Mouse (Mus musculus) liver, embryonic 12.5 days (tissue): ENCODE measurements at regions not wholly inside any gene's neighbourhood (a gene's known extent, or its start where the extent isn't known, plus 50 kb on each side); places are given as distances from the start of the nearest gene placed in this dataset.

Experiments used
- ATAC-seq: fragments of 200-750 bp; cut with Nextera tagmentation; 2 replicates; pipeline ENCODE4 v1.8.0; 2017; ENCODE audit warnings: moderate number of reproducible peaks, mild to moderate bottlenecking, moderate library complexity
- H3K27ac ChIP-seq: fragments of 300-500 bp; sonication (generic); 2 replicates; pipeline ENCODE4 v1.5.1; 2016; ENCODE audit warnings: mild to moderate bottlenecking
- H3K27me3 ChIP-seq: fragments of 300-500 bp; sonication (generic); replicated peaks from 2 replicates; pipeline ENCODE4 v1.6.1; 2016; ENCODE audit warnings: mild to moderate bottlenecking, moderate library complexity
- H3K36me3 ChIP-seq: fragments of 300-500 bp; sonication (generic); 2 replicates; pipeline ENCODE4 v1.6.1; 2016; ENCODE audit warnings: mild to moderate bottlenecking, moderate library complexity
- H3K4me1 ChIP-seq: fragments of 300-500 bp; sonication (generic); 2 replicates; pipeline ENCODE4 v1.6.1; 2016
- H3K4me2 ChIP-seq: fragments of 300-500 bp; sonication (generic); 2 replicates; pipeline ENCODE4 v1.6.1; 2016; ENCODE audit warnings: mild to moderate bottlenecking, moderate library complexity
- H3K4me3 ChIP-seq: fragments of 300-500 bp; sonication (generic); 2 replicates; pipeline ENCODE4 v1.5.1; 2016; ENCODE audit warnings: mild to moderate bottlenecking, moderate library complexity
- H3K9ac ChIP-seq: fragments of 300-500 bp; sonication (generic); 2 replicates; pipeline ENCODE4 v1.6.1; 2016; ENCODE audit warnings: mild to moderate bottlenecking, moderate library complexity
- H3K9me3 ChIP-seq: fragments of 300-500 bp; sonication (generic); replicated peaks from 2 replicates; pipeline ENCODE4 v1.6.1; 2016; ENCODE audit warnings: mild to moderate bottlenecking, moderate library complexity
- WGBS: fragments of 180-500 bp; shearing (Covaris S2); methylation state at CpG from one replicate; pipeline ENCODE4 v1.1.7; 2016; ENCODE audit not compliant: insufficient replicate concordance; 5-methylcytosine and 5-hydroxymethylcytosine counted together

DNA sequence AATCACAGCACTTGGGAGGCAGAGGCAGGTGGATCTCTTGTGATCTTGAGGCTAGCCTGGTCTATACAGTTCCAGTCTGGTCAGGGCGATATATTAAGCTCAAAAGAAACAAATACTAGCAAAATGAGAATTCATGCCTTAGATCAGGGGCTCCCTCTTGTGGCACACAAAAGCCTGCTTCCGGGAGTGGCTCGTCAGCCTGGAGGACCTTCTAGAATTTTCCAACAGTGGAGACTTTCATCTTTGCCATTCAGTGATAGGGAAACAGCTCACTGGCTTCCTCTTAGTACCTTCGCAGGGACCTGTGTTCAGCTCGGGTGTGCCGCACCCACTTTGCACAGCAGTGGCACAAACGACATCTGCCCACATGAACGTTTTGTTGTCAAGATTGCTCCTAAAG lies 217.5 kb upstream of the Klf14 start:
- Histone ChIP-seq H3K36me3 (no peaks in the 10 kb centered on the region), H3K4me2 (no peak overlapping the region), H3K27ac (no peak overlapping the region), H3K27me3 (no peaks in the 10 kb centered on the region), H3K9ac (no peak overlapping the region), H3K9me3 (no peaks in the 10 kb centered on the region), H3K4me1 (peaks cover 10% of the 10 kb centered on the region), H3K4me3 (no peak overlapping the region)
- ATAC-seq: no peak
- 57% methylated on average over 8 of the region's 8 CpGs for WGBS

DNA sequence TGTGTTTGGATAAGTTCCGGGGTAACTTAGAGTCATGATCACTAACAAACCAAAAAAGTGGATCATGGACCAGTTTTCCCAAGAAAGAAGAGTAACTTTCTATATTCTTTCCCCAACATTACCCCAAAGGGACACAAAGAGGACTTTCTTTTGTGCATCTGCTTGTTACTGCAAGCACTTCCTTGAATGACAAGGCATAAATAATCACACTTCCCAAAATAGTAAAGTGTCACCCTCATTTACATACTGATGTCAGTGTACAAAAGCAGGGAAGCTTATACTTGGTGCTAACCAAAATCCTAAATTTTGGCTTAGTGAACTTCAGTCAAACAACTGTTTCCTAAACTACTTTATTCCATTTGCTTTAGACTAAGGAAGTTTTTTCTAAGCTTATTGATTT lies 218.0 kb upstream of the Klf14 start:
- H3K9ac ChIP-seq: no peak overlapping the region
- ATAC-seq: no peak
- no peaks in the 10 kb centered on the region for H3K36me3 ChIP-seq
- H3K27ac ChIP-seq: no peak overlapping the region
- H3K9me3 ChIP-seq: no peaks in the 10 kb centered on the region
- 64% methylated on average over 1 of the region's 1 CpGs for WGBS
- no peak overlapping the region for H3K4me3 ChIP-seq
- no peak overlapping the region for H3K4me2 ChIP-seq
- no peaks in the 10 kb centered on the region for H3K27me3 ChIP-seq
- peaks cover 10% of the 10 kb centered on the region for H3K4me1 ChIP-seq

DNA sequence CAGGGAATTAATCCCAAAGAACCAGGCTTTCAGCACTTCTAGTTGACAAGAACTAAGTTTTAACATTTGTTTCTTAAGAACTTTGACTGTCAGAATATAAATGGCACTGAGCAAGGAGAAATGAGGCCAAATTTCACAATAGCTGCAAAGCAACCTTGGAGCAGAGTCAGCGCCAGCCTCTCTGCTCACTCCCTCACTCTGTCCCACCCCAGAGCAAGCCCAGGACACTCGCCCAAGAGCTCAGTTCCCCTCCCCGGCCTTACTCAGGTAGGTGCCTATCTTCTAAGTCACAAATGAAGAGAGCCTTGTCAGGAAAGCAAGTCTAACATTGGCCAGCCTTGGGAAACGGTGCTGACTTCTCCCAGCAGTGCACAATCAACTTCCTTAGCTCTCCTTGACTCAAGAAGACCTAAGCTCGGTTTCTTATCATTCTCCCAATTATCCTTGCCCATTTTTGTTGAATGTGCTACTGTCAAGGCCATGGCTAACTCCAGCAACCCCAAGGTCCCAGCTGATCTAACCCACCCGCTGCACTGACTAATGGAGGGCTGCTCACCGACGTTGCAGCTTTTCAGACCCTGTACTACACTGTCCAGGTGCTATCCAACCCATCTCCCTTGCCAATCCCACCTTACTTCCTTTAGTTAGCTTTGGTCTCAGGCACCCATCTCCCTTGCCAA lies 219.5 kb upstream of the Klf14 start:
- Histone ChIP-seq H3K4me3 (no peak overlapping the region), H3K4me2 (no peak overlapping the region), H3K9ac (no peak overlapping the region), H3K36me3 (no peaks in the 10 kb centered on the region), H3K4me1 (peaks cover 24% of the 10 kb centered on the region), H3K27me3 (no peaks in the 10 kb centered on the region), H3K9me3 (no peaks in the 10 kb centered on the region), H3K27ac (no peak overlapping the region)
- WGBS: 59% methylated on average over 8 of the region's 8 CpGs
- no peak for ATAC-seq

DNA sequence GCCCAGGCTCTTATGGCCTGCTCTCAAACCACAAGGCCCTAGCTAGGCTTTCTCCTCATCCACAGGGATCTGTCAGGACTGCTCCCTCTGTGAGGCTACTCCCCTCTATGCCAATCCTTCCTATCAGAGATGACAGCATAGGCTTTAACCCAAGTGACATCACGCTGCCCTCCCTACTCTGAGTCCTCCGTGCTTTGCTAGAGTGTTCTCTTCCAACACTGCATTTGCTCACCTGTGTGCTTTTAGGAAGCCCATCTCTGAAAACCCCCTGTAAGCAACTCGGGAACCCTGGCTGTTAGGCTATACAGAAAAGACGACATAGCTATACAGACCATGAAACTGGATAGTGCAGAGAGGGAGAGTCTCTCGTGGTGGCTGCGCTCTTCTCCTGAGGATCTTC lies 216.3 kb upstream of the Mkln1 start:
- Histone ChIP-seq H3K9me3 (no peaks in the 10 kb centered on the region), H3K4me3 (no peak overlapping the region), H3K36me3 (no peaks in the 10 kb centered on the region), H3K4me2 (no peak overlapping the region), H3K27ac (no peak overlapping the region), H3K9ac (no peak overlapping the region), H3K4me1 (peaks cover 20% of the 10 kb centered on the region), H3K27me3 (no peaks in the 10 kb centered on the region)
- ATAC-seq: peak; percentile 31; the same call in 1 of the 2 replicates
- WGBS: 82% methylated on average over 6 of the region's 6 CpGs

DNA sequence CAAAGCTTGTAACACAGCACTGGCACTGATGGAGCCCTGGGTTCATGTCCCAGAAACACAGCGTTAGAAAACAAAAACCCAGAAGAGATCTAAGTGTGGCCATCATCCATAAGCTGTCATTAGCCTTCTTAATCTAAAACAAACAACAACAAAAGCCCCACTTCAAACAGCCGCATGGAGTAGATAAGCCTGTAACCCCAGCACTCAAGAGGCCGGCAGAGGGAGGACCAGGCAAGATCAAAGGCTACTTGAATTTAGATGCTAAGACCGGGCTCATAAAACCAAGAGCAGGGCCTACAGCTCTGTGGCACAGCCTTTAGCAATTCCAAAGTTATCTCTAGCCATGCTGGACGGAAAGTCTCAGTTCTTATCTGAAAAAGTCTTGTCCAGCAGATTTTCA lies 215.4 kb upstream of the Mkln1 start:
- no peak overlapping the region for H3K4me3 ChIP-seq
- peaks cover 20% of the 10 kb centered on the region for H3K4me1 ChIP-seq
- no peak overlapping the region for H3K9ac ChIP-seq
- ATAC-seq: peak; percentile 88
- 15% methylated on average over 5 of the region's 5 CpGs for WGBS
- peak overlapping the region; percentile 49; the same call in 1 of the 2 replicates for H3K27ac ChIP-seq
- H3K9me3 ChIP-seq: no peaks in the 10 kb centered on the region
- H3K4me2 ChIP-seq: peak overlapping the region; percentile 40
- H3K36me3 ChIP-seq: no peaks in the 10 kb centered on the region
- no peaks in the 10 kb centered on the region for H3K27me3 ChIP-seq

DNA sequence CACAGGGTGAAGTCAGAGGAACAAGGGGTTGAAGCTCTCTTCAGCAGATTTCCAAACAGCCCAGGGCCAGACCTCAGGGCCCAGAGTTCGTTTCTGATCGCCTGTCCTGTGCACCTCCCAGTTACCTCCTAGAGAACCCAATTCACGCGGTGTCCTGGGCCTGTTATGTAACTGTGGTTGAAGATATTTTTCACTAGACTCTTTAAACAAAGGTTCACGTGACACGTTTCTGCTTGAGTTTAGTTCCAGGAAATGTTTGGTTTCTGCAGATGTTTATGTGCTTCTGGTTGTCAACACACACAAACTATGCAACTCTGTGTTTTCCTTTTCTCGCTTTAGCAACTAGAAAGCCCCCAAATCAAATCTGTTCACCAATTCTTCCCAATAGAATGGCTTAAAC lies 214.0 kb upstream of the Mkln1 start:
- no peak for ATAC-seq
- no peak overlapping the region for H3K9ac ChIP-seq
- H3K27me3 ChIP-seq: no peaks in the 10 kb centered on the region
- WGBS: 69% methylated on average over 7 of the region's 7 CpGs
- H3K4me3 ChIP-seq: no peak overlapping the region
- peaks cover 20% of the 10 kb centered on the region for H3K4me1 ChIP-seq
- H3K4me2 ChIP-seq: no peak overlapping the region
- H3K36me3 ChIP-seq: no peaks in the 10 kb centered on the region
- no peaks in the 10 kb centered on the region for H3K9me3 ChIP-seq
- H3K27ac ChIP-seq: no peak overlapping the region

DNA sequence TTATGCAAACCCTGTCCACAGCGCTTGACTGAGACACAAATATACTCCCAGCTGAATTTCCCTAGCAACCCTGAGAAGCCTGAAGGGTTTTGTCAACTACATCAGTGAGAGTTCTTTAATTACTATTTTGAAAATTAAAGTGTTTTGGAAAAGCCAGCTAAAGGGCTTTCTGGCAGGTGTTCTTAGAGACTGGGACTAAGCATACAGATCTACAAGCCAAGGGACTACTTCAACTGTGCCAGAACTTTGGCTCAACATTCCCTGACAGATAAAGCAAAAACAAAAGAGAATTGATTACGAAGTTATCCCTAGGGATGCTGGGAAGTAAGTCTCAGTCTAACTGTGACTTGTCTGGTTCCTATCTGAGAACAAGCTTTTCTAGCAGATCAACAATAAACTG lies 213.4 kb upstream of the Mkln1 start:
- Histone ChIP-seq H3K27ac (no peak overlapping the region), H3K4me2 (no peak overlapping the region), H3K9ac (no peak overlapping the region), H3K27me3 (no peaks in the 10 kb centered on the region), H3K4me3 (no peak overlapping the region), H3K36me3 (no peaks in the 10 kb centered on the region), H3K4me1 (peaks cover 20% of the 10 kb centered on the region), H3K9me3 (no peaks in the 10 kb centered on the region)
- no peak for ATAC-seq
- WGBS: 82% methylated on average over 2 of the region's 2 CpGs

DNA sequence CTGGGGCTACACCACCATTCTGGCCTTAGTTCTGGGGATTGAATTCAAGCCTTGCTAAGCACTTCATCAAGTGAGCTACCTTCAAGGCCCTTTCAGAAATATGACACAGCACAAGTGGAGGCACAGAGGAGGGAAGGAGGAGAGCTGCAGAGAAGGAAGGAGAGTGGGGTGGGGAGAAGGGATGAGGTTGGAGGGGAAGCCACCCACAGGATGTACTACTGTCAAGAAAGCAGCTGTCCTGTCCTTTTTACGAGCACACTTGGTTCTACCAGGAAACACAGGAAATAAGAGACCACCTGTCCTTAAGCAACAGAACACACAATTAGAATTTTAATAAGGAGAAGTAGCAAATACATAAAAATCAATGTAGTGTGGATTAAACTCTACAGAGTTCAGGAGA lies 210.5 kb upstream of the Mkln1 start:
- Histone ChIP-seq H3K9ac (no peak overlapping the region), H3K36me3 (no peaks in the 10 kb centered on the region), H3K9me3 (no peaks in the 10 kb centered on the region), H3K4me3 (no peak overlapping the region), H3K27ac (no peak overlapping the region), H3K27me3 (no peaks in the 10 kb centered on the region), H3K4me1 (peaks cover 8% of the 10 kb centered on the region), H3K4me2 (no peak overlapping the region)
- ATAC-seq: no peak
- 59% methylated on average over 1 of the region's 1 CpGs for WGBS

DNA sequence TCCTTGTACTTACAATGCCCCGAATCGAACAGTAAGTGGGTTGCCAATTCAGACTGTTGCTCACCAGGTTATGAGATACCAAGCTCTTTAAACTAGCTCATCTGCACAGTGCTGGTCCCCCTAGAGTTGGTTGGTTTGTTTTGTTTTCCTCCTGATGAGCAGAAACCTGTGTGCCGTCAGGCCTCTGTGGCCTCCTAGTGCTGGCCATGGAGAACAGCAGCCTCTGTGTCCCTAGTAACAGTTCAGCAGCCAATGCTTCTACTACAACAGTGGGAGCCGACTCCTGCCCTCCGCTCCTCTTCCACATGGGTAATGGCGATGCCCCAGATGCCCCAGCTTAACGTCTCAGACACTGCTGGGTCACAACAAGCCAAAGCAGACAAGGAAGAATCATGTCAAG lies 209.5 kb upstream of the Mkln1 start:
- Histone ChIP-seq H3K4me3 (no peak overlapping the region), H3K36me3 (no peaks in the 10 kb centered on the region), H3K9ac (no peak overlapping the region), H3K27ac (no peak overlapping the region), H3K4me2 (no peak overlapping the region), H3K27me3 (no peaks in the 10 kb centered on the region), H3K9me3 (no peaks in the 10 kb centered on the region), H3K4me1 (no peaks in the 10 kb centered on the region)
- peak; percentile 52 for ATAC-seq
- 50% methylated on average over 7 of the region's 7 CpGs for WGBS

DNA sequence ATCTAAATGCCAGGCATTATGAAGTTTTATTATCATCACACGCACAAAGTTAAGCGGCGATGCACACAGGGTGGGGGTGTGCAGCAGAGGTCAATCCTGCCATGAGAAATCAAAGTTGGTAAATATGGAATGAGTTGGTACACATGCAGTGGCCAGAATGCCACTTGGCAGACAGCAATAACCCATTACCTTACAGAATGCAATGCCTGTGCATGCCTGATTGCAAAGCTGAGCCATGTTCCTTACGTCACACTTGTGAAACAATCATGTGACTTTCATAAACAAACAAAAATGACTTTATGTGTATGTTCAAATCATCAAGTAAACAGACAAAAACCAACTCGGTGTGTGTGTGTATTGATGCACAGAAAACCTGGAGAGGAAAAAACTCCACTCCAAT lies 208.5 kb upstream of the Mkln1 start:
- 67% methylated on average over 5 of the region's 5 CpGs for WGBS
- H3K36me3 ChIP-seq: no peaks in the 10 kb centered on the region
- H3K4me3 ChIP-seq: no peak overlapping the region
- no peaks in the 10 kb centered on the region for H3K4me1 ChIP-seq
- H3K4me2 ChIP-seq: no peak overlapping the region
- H3K9me3 ChIP-seq: no peaks in the 10 kb centered on the region
- H3K9ac ChIP-seq: no peak overlapping the region
- H3K27ac ChIP-seq: no peak overlapping the region
- H3K27me3 ChIP-seq: 0 out of 2 replicates have a peak, but pooled peaks cover under 1% of the 10 kb centered on the region
- ATAC-seq: no peak

DNA sequence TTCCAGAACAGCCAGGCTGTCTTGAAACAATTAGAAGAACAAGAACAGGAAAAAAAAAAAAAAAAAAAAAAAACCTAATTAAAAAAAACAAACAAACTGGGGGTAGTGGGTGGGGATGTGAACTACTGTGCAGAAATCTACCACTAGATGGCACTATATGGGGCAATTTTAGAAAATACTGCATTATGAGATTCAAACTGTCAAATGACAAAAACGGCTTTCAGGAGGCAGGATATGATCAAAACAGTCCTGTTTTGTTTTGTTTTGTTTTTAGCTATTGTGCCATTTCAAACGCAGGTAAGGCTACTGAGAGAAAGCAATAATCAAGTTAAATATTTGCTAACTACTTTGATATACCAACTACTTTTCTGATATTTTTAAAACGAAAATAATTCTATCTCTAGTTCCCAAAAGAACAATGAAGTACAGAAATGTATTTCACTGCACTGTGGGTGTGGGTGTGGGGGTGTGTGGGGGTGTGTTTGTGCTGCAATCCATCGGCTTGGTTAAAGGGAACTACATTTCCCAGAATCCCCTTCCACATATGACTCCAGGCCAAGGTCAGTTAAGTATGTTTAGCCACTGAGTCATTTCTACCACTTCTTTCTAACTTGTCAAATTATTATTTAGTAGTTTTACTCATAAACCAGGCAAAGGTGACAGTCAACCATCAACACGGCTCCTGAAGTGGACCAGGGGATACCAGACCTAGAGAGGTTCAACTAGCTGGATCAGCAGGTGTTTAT lies 207.7 kb upstream of the Mkln1 start:
- H3K4me3 ChIP-seq: no peak overlapping the region
- H3K9ac ChIP-seq: no peak overlapping the region
- H3K27ac ChIP-seq: no peak overlapping the region
- H3K9me3 ChIP-seq: no peaks in the 10 kb centered on the region
- ATAC-seq: no peak
- 29% methylated on average over 5 of the region's 5 CpGs for WGBS
- no peaks in the 10 kb centered on the region for H3K4me1 ChIP-seq
- peaks cover 4% of the 10 kb centered on the region; the same call in 1 of the 2 replicates for H3K27me3 ChIP-seq
- no peak overlapping the region for H3K4me2 ChIP-seq
- H3K36me3 ChIP-seq: no peaks in the 10 kb centered on the region

DNA sequence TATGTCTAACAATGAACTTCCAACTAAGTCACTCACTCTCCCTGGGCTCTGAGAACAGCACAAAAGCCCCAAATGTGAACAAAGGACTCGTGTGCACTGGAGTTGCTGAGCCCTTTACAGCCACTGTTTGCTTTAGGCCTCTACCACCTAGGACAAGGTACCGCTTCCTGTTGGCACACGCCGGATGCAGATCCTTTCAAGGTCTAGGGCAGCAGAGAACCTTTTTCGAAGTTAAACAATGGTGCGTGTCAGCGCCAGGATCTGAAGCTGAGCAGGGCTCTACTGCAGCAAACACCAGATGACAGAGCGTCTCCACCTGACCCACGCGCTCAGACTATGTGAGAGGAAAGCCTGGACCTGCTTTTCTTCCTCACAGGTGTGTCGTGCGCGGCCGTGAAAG lies 207.0 kb upstream of the Mkln1 start:
- no peak for ATAC-seq
- no peak overlapping the region for H3K4me2 ChIP-seq
- H3K9me3 ChIP-seq: no peaks in the 10 kb centered on the region
- no peak overlapping the region for H3K4me3 ChIP-seq
- H3K36me3 ChIP-seq: no peaks in the 10 kb centered on the region
- H3K4me1 ChIP-seq: no peaks in the 10 kb centered on the region
- no peak overlapping the region for H3K27ac ChIP-seq
- 79% methylated on average over 14 of the region's 14 CpGs for WGBS
- H3K27me3 ChIP-seq: peaks cover 10% of the 10 kb centered on the region; the same call in 1 of the 2 replicates
- no peak overlapping the region for H3K9ac ChIP-seq
